Mouse (Mus musculus): ENCODE data around the gene Dct. TPM values are rescaled to one million over a fixed set of nuclear protein-coding genes. Genes with fewer than 3 reads are reported as not detected.

Gene Dct
- polyA plus RNA-seq, 1 experiment: 10.4 TPM

DNA sequence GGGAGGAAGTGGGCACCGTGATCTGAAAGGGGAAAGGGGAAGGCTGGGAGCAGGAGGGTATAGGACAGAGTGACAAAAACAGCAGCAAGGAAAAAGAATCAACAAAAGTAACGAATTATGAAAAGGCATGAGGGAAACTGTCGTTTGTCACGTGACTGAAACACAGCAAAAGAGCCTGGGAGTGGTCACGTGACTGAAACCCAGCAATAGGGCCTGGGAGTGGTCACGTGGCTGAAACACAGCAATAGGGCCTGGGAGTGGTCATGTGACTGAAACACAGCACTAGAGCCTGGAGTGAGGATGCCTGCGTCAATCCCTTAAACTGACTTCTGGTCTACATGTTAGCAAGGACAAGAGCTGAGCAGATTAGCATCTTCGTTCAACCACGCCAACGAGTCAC, 63.6 kb downstream of the Dct start:
- no peak overlapping the region for H3K4me3 ChIP-seq (ENCODE audit: extremely low read depth, insufficient read depth, insufficient read length)
- H3K27ac ChIP-seq (ENCODE audit: insufficient read depth, low read length): no peak overlapping the region
- H3K36me3 ChIP-seq (ENCODE audit: control insufficient read depth, insufficient read depth, low read length): no peaks in the 10 kb centered on the region
- DNase-seq (ENCODE audit: low read depth in 1 of 2, low spot score in 2 of 2): no peak
- no peaks in the 10 kb centered on the region for H3K27me3 ChIP-seq (ENCODE audit: control insufficient read depth, insufficient read depth, low read length)
- no peak for TF ChIP-seq POLR2A (IDR thresholded peaks at IDR 0.05; ENCODE audit: low read depth, low read length)
- TF ChIP-seq CTCF (IDR thresholded peaks at IDR 0.05; ENCODE audit: extremely low read depth, insufficient read depth, insufficient read length, insufficient replicate concordance): no peak
- no peaks in the 10 kb centered on the region for H3K4me1 ChIP-seq (ENCODE audit: control insufficient read depth, insufficient read depth, insufficient read length)
- WGBS: 79% methylated on average over 10 of the region's 10 CpGs

DNA sequence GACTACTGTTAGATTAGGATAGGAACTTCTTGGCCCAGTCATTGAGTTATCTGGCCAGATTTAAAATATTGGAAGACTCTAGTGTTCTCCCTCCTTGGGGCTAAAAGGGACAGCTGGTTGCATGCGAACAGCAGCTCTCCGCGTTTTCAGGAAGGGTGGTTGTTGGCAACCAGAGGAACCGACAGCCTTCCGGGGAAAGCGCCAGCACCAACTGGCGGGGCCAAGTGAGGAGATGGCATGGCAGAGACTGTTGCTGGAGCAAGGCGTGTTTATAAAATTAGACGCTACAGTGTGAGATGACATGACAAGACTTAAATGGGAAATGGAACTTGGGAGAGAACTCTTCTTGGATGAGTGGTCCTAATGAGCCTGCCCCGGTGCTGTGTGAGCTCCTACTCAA, 70.5 kb downstream of the Dct start:
- H3K36me3 ChIP-seq (ENCODE audit: control insufficient read depth, insufficient read depth, low read length): no peaks in the 10 kb centered on the region
- no peak overlapping the region for H3K4me3 ChIP-seq (ENCODE audit: extremely low read depth, insufficient read depth, insufficient read length)
- no peak for DNase-seq (ENCODE audit: low read depth in 1 of 2, low spot score in 2 of 2)
- TF ChIP-seq CTCF (IDR thresholded peaks at IDR 0.05; ENCODE audit: extremely low read depth, insufficient read depth, insufficient read length, insufficient replicate concordance) (no peak), POLR2A (IDR thresholded peaks at IDR 0.05; ENCODE audit: low read depth, low read length) (no peak)
- no peaks in the 10 kb centered on the region for H3K4me1 ChIP-seq (ENCODE audit: control insufficient read depth, insufficient read depth, insufficient read length)
- 95% methylated on average over 10 of the region's 10 CpGs for WGBS
- no peaks in the 10 kb centered on the region for H3K27me3 ChIP-seq (ENCODE audit: control insufficient read depth, insufficient read depth, low read length)
- H3K27ac ChIP-seq (ENCODE audit: insufficient read depth, low read length): no peak overlapping the region

DNA sequence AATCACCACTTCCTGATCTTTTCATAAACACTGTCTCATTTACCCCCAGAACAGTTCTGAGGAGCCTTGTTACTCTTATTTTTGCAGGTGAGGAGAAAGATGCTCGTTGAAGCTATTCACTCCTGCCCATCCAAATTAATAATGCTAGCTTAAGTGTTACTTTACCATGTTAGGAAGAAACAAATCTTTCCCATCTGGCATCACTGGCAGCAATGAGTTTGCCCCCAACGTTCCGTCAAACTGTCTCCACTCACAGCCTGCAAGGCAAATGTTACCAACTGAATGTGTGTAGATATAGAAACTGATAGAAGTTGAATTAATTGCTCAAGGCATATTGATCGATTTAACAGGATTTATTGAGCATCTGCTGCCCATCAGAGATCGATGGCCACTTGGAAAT, 79.5 kb downstream of the Dct start:
- no peak for DNase-seq (ENCODE audit: low read depth in 1 of 2, low spot score in 2 of 2)
- no peak overlapping the region for H3K4me3 ChIP-seq (ENCODE audit: extremely low read depth, insufficient read depth, insufficient read length)
- no peaks in the 10 kb centered on the region for H3K27me3 ChIP-seq (ENCODE audit: control insufficient read depth, insufficient read depth, low read length)
- no peak overlapping the region for H3K27ac ChIP-seq (ENCODE audit: insufficient read depth, low read length)
- no peaks in the 10 kb centered on the region for H3K4me1 ChIP-seq (ENCODE audit: control insufficient read depth, insufficient read depth, insufficient read length)
- TF ChIP-seq POLR2A (IDR thresholded peaks at IDR 0.05; ENCODE audit: low read depth, low read length) (no peak), CTCF (IDR thresholded peaks at IDR 0.05; ENCODE audit: extremely low read depth, insufficient read depth, insufficient read length, insufficient replicate concordance) (no peak)
- 88% methylated on average over 5 of the region's 5 CpGs for WGBS
- no peaks in the 10 kb centered on the region for H3K36me3 ChIP-seq (ENCODE audit: control insufficient read depth, insufficient read depth, low read length)

Other genes starting within 250 kb of the Dct start
- 4.0 and 5.3 TPM in 2 replicates for gene Tgds, start 80.5 kb upstream of the Dct start, polyA plus RNA-seq (2012; rRNA removed)
- gene Gpr180, start 84.9 kb upstream of the Dct start, polyA plus RNA-seq (2012; rRNA removed): 14.5 and 15.1 TPM in 2 replicates
- gene Sox21, start 184.8 kb upstream of the Dct start, polyA plus RNA-seq (2012; rRNA removed): not detected in 2 replicates
- not detected in 2 replicates for gene Gm9376, start 214.7 kb upstream of the Dct start, polyA plus RNA-seq (2012; rRNA removed)

All from spleen, adult 2 months (tissue).